Mouse (Mus musculus): Measurements from ENCODE around the gene Btnl9. TPM values are rescaled to one million over a fixed set of nuclear protein-coding genes. Genes with fewer than 3 reads are reported as not detected.
"Not testable (repeated sequence)": the region's sequence is repeated elsewhere in the genome, so short reads cannot be mapped to it uniquely, and the experiment has no call there.

Btnl9 gene
- total RNA-seq, 2 experiments from 2014 or later, result 38.4 to 40.3 TPM

GRCm38 (mm10) chr11:49176047-49176779, 10.7 kb downstream of the Btnl9 start:
- DNase-seq, result not testable (repeated sequence)

DNA sequence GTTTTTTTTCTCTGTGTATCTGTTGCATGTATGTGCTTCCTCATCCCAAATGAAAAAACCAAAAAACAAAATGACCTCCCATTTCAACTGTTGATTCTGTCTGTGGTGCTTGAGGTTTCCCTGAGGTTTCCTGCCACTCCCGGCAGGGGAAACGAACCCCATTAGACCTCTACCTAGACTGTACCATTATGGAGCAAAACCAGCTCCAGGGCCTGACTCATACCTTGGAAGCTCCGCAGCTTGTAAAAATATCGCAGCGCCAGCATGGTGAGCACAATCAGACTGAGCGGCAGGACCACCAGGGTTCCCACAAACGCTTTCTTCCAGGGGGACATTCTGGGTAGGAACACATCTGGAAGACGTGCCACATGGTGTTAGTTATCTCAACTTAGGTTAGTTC, 11.6 kb downstream of the Btnl9 start:
- DNase-seq, result no peak

DNA sequence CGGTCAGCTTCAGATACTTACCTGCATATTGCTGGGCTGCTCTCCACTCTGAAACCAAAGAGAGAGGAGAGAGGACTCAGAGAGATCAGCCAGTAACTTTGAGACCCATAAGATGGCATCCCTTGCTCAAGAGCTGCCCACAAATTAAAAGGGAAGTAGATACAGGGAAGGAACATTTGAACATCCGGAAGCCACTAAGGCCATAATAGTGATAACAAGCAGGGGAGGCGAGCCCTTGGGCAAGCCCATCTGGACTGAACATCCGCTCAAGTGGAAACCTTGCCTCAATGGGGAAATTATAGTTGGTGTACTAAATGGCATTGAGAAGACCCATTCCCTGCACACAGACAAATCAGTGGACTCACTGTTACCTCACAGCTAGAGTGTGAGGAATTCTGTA, 16.4 kb downstream of the Btnl9 start:
- DNase-seq, result no peak

DNA sequence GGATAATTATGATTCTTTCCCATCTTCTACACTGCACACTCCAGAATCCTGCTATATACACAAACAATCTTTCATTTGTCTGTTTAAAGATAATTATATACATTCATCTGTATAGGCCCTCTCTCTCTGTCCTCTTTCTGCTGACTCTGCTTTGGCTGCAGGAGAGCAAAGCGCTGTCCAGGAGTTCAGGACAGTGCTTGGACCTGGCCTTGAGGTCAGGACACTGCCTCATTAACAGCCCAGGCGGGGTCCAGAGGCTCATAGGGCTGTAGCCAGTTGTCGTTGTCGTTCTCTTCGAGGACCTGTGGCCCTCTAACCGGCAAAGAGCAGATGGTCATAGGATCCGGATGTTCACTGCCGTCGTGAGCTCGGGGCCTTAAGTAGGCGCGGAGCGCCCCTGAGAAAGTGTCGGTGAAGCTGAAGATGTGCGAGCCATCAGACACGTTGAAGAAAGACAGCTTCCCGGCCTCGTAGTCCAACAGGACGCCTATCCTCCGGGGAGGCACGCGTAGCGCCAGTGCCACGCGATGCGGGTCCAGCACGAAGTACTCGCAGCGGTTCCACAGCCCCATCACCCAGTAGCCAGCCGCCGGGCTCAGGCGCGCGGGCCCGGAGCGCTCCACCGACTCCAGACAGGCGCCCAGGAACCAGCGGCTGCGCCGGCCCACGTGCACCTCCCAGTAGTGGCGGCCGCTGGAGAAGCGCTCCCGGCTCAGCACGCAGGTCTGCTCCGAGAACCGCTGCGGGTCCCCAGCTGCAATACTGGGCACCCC, 17.9 kb downstream of the Btnl9 start:
- no peak for DNase-seq

GRCm38 (mm10) chr11:49156821-49157814, 29.8 kb downstream of the Btnl9 start:
- DNase-seq, result no peak

- no peak for DNase-seq
Measured at GRCm38 (mm10) chr11:49154077-49154476, 32.9 kb downstream of the Btnl9 start, which contains the start of gene Olfr1394. Olfr1394 (plus strand) TSS chr11:49154377.

DNA sequence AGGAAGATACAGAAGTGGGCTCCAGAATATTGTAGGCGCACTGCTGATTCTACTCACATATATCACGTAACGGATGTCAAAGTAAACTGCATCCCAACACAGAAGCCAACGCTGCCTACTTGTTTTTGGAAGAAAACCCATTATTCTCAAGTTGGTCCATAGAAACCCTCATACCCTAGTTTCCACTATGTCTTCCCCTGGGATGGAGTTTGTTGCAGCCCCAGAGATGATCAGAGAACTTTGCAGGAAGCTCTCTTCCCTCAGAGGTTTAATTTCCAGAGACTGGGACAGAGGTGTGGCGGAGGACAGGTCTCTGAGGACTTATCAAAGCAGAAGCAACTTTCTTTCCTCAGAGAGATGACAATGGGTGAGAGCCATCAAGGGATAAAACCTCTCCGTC, 45.0 kb downstream of the Btnl9 start, which contains the start of gene Olfr1395:
Gene Olfr1395, plus strand, starts transcription at position 301 of the 400 bp plus-strand sequence.
- DNase-seq, result no peak

DNA sequence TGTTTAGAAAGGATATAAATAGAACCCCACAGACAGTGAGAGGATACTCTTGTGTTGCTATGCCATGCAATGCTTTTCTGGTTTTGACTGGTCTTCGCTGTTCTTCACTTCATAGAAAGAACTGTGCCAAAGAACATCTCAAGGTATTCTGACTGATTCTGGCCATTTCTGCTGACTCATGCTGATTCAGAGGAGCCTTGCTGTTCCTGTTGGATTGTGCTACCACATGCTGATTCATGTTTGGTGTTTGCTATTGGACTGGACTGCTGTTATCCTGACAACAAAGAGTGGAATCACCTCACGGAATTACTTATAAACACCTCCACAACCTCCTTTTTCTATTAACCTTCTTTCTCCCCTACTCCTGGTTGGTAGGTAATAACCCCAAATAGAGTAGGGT, 62.8 kb downstream of the Btnl9 start:
- no peak for DNase-seq

- DNase-seq, result no peak
Measured at GRCm38 (mm10) chr11:49119635-49120034, 67.3 kb downstream of the Btnl9 start.

Other genes starting within 250 kb of the Btnl9 start
- 1 to 10 TPM; 2.0 to 3.0 TPM for gene Psme2b, start 241.0 kb downstream of the Btnl9 start, total RNA-seq (2021)
- under 1 TPM in 1 of 2 experiments, not detected in 1; 0.18 TPM for gene Olfr56, start 208.3 kb downstream of the Btnl9 start, total RNA-seq (2021)
- 1 to 10 TPM; 2.0 to 2.1 TPM for gene 9930111J21Rik1, start 207.8 kb downstream of the Btnl9 start, total RNA-seq (2021)
- gene Gm12185, start 194.9 kb downstream of the Btnl9 start, total RNA-seq (2021), result under 1 TPM; 0.07 to 0.29 TPM
- under 1 TPM; 0.21 to 0.27 TPM for gene Tgtp1, start 193.0 kb downstream of the Btnl9 start, total RNA-seq (2021)
- gene 9930111J21Rik2, start 135.9 kb downstream of the Btnl9 start, total RNA-seq (2021), result 1 to 10 TPM; 3.6 to 3.9 TPM
- not detected for gene Tgtp2, start 123.0 kb downstream of the Btnl9 start, total RNA-seq (2021)
- gene Ifi47, start 110.6 kb downstream of the Btnl9 start, total RNA-seq (2021), result 1 to 10 TPM; 1.4 to 1.6 TPM
- gene Olfr1396, start 72.3 kb downstream of the Btnl9 start, total RNA-seq (2021), result 1 to 10 TPM in 1 of 2 experiments, under 1 TPM in 1; 0.63 to 1.1 TPM
- not detected for gene Olfr1395, start 44.9 kb downstream of the Btnl9 start, total RNA-seq (2021)
- not detected for gene Olfr1394, start 32.8 kb downstream of the Btnl9 start, total RNA-seq (2021)
- gene Zfp62, start 16.1 kb upstream of the Btnl9 start, total RNA-seq (2021), result 10 to 100 TPM; 37.2 to 37.7 TPM
- gene Mgat1, start 57.0 kb upstream of the Btnl9 start, total RNA-seq (2021), result 10 to 100 TPM; 71.2 to 76.7 TPM
- gene Olfr1393, start 91.1 kb upstream of the Btnl9 start, total RNA-seq (2021), result under 1 TPM; 0.23 to 0.33 TPM
- gene Olfr1392, start 98.1 kb upstream of the Btnl9 start, total RNA-seq (2021), result under 1 TPM in 1 of 2 experiments, not detected in 1; 0.11 TPM
- gene Olfr10, start 117.6 kb upstream of the Btnl9 start, total RNA-seq (2021), result not detected
- not detected for gene Olfr1391, start 135.6 kb upstream of the Btnl9 start, total RNA-seq (2021)
- gene Olfr1390, start 148.0 kb upstream of the Btnl9 start, total RNA-seq (2021), result not detected
- gene Olfr1389, start 235.9 kb upstream of the Btnl9 start, total RNA-seq (2021), result not detected
- gene Olfr1388, start 249.5 kb upstream of the Btnl9 start, total RNA-seq (2021), result not detected

Data from heart, postnatal 4 days (tissue).